ENCODE assay signal across 8 mouse cellular contexts in the genomic region with DNA sequence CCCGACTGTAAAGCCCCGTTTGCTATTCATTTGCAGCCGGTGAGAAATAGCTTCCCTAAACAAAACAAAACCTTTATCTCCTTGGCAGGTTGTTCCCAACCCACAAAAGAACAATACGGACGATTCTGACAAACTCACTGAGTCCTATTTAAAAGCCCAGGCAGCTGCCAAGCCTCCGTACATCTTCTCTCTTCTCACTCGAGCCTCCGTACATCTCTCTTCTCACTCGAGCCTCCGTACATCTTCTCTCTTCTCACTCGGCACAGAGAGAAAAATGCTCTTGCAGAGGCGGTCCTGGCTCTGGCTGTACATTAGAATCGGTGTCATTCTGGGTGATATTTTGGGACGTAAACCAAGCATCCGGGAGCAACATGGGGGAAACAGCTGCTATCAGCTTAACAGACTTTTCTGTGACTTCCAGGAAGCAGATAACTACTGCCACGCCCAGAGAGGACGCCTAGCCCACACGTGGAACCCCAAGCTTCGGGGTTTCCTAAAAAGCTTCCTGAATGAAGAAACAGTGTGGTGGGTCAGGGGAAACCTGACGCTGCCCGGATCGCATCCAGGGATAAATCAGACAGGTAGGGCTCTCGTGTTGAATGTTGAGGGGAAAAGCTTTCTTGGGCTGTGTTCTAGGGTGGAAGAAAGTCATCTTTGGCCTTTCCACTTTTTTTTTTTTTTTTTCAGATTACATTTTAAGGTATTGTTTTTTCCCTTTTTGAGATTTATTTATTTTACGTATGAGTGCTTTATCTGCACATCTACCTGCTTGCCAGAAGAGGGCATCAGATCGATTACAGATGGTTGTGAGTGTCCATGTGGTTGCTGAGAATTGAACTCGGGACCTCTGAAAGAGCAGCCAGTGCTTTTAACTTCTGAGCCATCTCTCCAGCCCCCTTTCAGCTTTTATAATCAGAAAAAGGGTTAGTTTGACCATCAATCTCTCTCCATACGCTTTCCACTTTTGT. TPM values are rescaled to one million over a fixed set of nuclear protein-coding genes. Genes with fewer than 3 reads are reported as not detected.
A peak's percentile ranks its signal among the peaks of the same experiment; 100 is the strongest.
DNase-seq lines count a peak whose midpoint lies in the region; ATAC-seq and TF ChIP-seq lines count a peak whose summit lies in the region.

Gene Pkd1l3, plus strand, starts transcription at position 275 of the 968 bp plus-strand sequence.

- H3K27me3 ChIP-seq in heart, postnatal 0 days (ENCODE audit: control insufficient read depth, insufficient read depth, low read length) = no peaks in the 10 kb centered on the region
- no peaks in the 10 kb centered on the region for H3K27me3 ChIP-seq in liver, embryonic 13.5 days

- no peak for TF ChIP-seq EP300 in heart, postnatal 0 days (IDR thresholded peaks at IDR 0.05; ENCODE audit: low read depth)

- H3K4me1 ChIP-seq in heart, postnatal 0 days (ENCODE audit: control insufficient read depth, insufficient read depth) = no peaks in the 10 kb centered on the region
- no peaks in the 10 kb centered on the region for H3K4me1 ChIP-seq in brown adipose tissue, adult 24 weeks (ENCODE audit: control insufficient read depth, insufficient read depth, insufficient read length, low read length)
- peaks cover 24% of the 10 kb centered on the region for H3K4me1 ChIP-seq in liver, embryonic 13.5 days (replicated peaks)

- H3K27ac ChIP-seq in heart, postnatal 0 days (ENCODE audit: low read depth) = no peak within 1 kb of the TSS
- no peak within 1 kb of the TSS for H3K27ac ChIP-seq in brown adipose tissue, adult 24 weeks (replicated peaks; ENCODE audit: low read depth, low read length)
- peak within 1 kb of the TSS; percentile 34; the same call in 1 of the 2 replicates for H3K27ac ChIP-seq in liver, embryonic 13.5 days

- ATAC-seq in heart, postnatal 0 days (ENCODE audit: insufficient read depth, low read depth) = no peak
- peak; percentile 78 for ATAC-seq in liver, embryonic 13.5 days (ENCODE audit: low read depth)

- no peaks in the 10 kb centered on the region for H3K9me3 ChIP-seq in heart, postnatal 0 days (replicated peaks; ENCODE audit: control insufficient read depth, low read length)
- 0 out of 2 replicates have a peak, but pooled peaks cover 2% of the 10 kb centered on the region for H3K9me3 ChIP-seq in liver, embryonic 13.5 days (replicated peaks)

- H3K4me2 ChIP-seq in heart, postnatal 0 days (ENCODE audit: low read depth, low read length) = peak within 1 kb of the TSS; percentile 54
- H3K4me2 ChIP-seq in liver, embryonic 13.5 days = peak within 1 kb of the TSS; percentile 70

- H3K4me3 ChIP-seq in heart, postnatal 0 days (ENCODE audit: low read depth, low read length) = peak within 1 kb of the TSS; percentile 27
- peak within 1 kb of the TSS; percentile 39 for H3K4me3 ChIP-seq in brown adipose tissue, adult 24 weeks (ENCODE audit: insufficient read depth, low read depth, low read length)
- H3K4me3 ChIP-seq in liver, embryonic 13.5 days (replicated peaks) = peak within 1 kb of the TSS; percentile 55

- no peak for TF ChIP-seq CTCF in heart, postnatal 0 days (IDR thresholded peaks at IDR 0.05; ENCODE audit: low read depth)

- no peaks in the 10 kb centered on the region for H3K36me3 ChIP-seq in heart, postnatal 0 days (replicated peaks; ENCODE audit: control insufficient read depth, insufficient read depth, low read length)
- H3K36me3 ChIP-seq in liver, embryonic 13.5 days = no peaks in the 10 kb centered on the region

- 38% methylated on average over 27 of the region's 27 CpGs for WGBS in heart, postnatal 0 days
- 12% methylated on average over 27 of the region's 27 CpGs for WGBS in liver, embryonic 13.5 days (ENCODE audit: insufficient replicate concordance)

- no peak within 1 kb of the TSS for H3K9ac ChIP-seq in heart, postnatal 0 days (replicated peaks; ENCODE audit: low read depth, low read length)
- H3K9ac ChIP-seq in liver, embryonic 13.5 days = peak within 1 kb of the TSS; percentile 50

- DNase-seq in heart, postnatal 0 days (ENCODE audit: low spot score) = no peak
- DNase-seq in heart, adult 18-20 months = no peak
- DNase-seq in CD4-positive, CD25-positive, alpha-beta regulatory T cell, adult 2 months (ENCODE audit: low read depth, low spot score) = peak; percentile 58
- peak; percentile 42 for DNase-seq in liver, embryonic 13.5 days
- no peak for DNase-seq in cerebellum, postnatal 10 days
- no peak for DNase-seq in adrenal gland, adult (ENCODE audit: inconsistent age in 2 of 2, low spot score in 1 of 2)
- DNase-seq in natural killer cell, adult 2 months (ENCODE audit: low spot score in 2 of 2) = no peak

RNA-seq across cellular contexts. Expression of gene Pkd1l3, which starts in this region (rescaled TPM):
- total RNA-seq in heart, postnatal 0 days (2014; rRNA removed; ENCODE audit: low replicate concordance) = 0.15 TPM in 1 of 2 replicates, not detected in the other
- polyA plus RNA-seq in heart, postnatal 0 days (2015; fragmentation: Nextera tagmentation; extraction: Ambion mirVana) = 0.01 TPM in 1 of 2 replicates, not detected in the other
- under 1 TPM in 1 of 2 experiments, not detected in 1; 0.07 TPM for total RNA-seq in heart, adult 18-20 months (2021)
- polyA plus RNA-seq in brown adipose tissue, adult 24 weeks (2012; ENCODE audit: insufficient read depth, insufficient read length, missing spikeins) = 0.40 TPM in 1 of 2 replicates, not detected in the other
- 0.58 and 0.85 TPM in 2 replicates for polyA plus RNA-seq in liver, embryonic 13.5 days (2015; fragmentation: Nextera tagmentation; extraction: Ambion mirVana)

Comparison
In these comparisons a context has a peak if more than half of its experiments do, and no peak if none do; other contexts are left out.
1. Peak in DNase-seq, ATAC-seq, H3K4me3 ChIP-seq, H3K27ac ChIP-seq, H3K9ac ChIP-seq and H3K4me2 ChIP-seq in liver, embryonic 13.5 days; RNA of the gene not detected or under 1 TPM.